Mouse (Mus musculus): ENCODE results near the gene Adam33.

DNA sequence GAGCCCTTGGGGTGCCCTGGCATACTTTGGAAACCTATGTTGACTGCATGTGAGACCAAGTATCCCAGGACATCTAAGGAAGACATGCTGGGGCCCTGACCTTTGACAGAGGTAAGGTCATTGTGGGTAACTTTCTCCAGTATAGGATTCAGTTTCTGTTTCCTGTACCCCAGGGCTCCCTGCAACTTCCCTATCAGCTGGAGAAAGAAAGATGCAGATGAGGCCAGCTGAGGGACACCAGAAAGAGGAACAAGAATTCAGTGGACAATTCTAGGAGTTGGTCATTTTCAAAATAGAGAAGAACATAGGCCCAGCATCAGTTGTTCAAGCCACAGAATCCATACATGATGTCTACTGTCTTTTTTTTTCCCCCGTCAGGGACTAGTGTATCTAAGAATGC lies 26.0 kb upstream of the Adam33 start:
- no peak for TF ChIP-seq POLR2A (IDR thresholded peaks at IDR 0.05; ENCODE audit: borderline replicate concordance, low read depth, low read length)
- no peak for TF ChIP-seq CTCF (IDR thresholded peaks at IDR 0.05; ENCODE audit: low read depth, low read length)

Measured in bone marrow macrophage, adult 2 months (primary cell).